Comparison of ENCODE assay signal across 9 mouse cellular contexts in the genomic region with DNA sequence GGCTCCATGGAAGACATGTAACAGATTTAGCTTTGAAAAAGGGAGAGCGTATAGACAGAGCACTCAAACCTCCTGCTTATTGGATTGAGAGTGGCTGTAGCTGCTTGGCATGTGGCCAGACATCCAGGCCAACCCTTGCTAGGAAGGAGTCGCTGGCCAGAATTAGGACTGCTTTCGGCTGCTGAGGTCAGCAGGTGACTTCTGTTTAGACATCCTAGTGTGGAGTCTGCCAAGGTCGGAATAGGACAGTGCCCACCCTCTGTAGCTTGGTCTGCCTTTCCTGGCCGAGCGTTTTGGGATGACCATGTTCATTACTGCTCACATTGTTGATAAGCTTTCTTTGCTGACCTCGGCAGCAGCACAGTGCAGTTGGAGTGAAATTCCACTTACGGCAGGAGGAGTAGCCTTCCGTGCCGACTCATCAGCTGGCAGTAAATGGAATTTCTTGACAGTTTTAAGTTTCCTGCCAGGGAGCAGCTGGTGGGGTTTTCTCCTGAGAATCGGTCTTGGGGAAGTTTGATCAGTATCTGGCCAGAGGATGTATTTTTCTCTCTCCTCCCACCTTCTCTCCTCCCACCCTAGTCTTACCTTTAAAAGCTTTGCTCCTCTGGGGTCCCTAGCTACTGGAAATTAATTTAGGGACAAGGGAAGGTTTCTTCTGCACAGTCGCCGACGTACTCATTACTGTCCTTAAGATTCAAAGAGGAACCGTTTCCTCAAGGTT.
DNase-seq lines count a peak whose midpoint lies in the region; ATAC-seq lines count a peak whose summit lies in the region.
"Had no signal": no experiment of that assay in that cellular context is flagged by ENCODE, and none has a peak within 500 bp of the region (broad histone marks: within the 10 kb centered on the region; RNA-seq: fewer than 3 reads in every experiment).

No protein-coding gene starts in this region.

- H3K27me3 ChIP-seq in liver, embryonic 11.5 days (replicated peaks; ENCODE audit: control insufficient read depth, insufficient read depth, low read length): no peaks in the 10 kb centered on the region
- H3K27me3 ChIP-seq in kidney, embryonic 16.5 days (ENCODE audit: insufficient read depth, low read length): no peaks in the 10 kb centered on the region
- H3K27me3 ChIP-seq: liver, embryonic 15.5 days had no signal

- no peak overlapping the region for H3K27ac ChIP-seq in liver, embryonic 11.5 days (ENCODE audit: low read depth, low read length)
- H3K27ac ChIP-seq in kidney, embryonic 16.5 days (ENCODE audit: low read length): no peak overlapping the region
- H3K27ac ChIP-seq: liver, embryonic 15.5 days had no signal

- no peak overlapping the region for H3K4me2 ChIP-seq in liver, embryonic 11.5 days
- H3K4me2 ChIP-seq in kidney, embryonic 16.5 days (replicated peaks; ENCODE audit: low read depth, low read length): no peak overlapping the region
- H3K4me2 ChIP-seq: liver, embryonic 15.5 days had no signal

- H3K9ac ChIP-seq in liver, embryonic 11.5 days (ENCODE audit: low read depth, low read length): no peak overlapping the region
- no peak overlapping the region for H3K9ac ChIP-seq in kidney, embryonic 16.5 days (replicated peaks; ENCODE audit: low read length)
- H3K9ac ChIP-seq: liver, embryonic 15.5 days had no signal

- H3K4me1 ChIP-seq in liver, embryonic 11.5 days (replicated peaks; ENCODE audit: control insufficient read depth, insufficient read depth, low read length): no peaks in the 10 kb centered on the region
- no peaks in the 10 kb centered on the region; the same call in 1 of the 2 replicates for H3K4me1 ChIP-seq in kidney, embryonic 16.5 days (ENCODE audit: insufficient read depth, low read length)

- no peak overlapping the region for H3K4me3 ChIP-seq in liver, embryonic 11.5 days (ENCODE audit: low read depth, low read length)
- no peak overlapping the region for H3K4me3 ChIP-seq in kidney, embryonic 16.5 days (ENCODE audit: low read length)
- H3K4me3 ChIP-seq: liver, embryonic 15.5 days had no signal

- no peaks in the 10 kb centered on the region for H3K9me3 ChIP-seq in liver, embryonic 11.5 days (ENCODE audit: control insufficient read depth, low read length)
- H3K9me3 ChIP-seq in kidney, embryonic 16.5 days (ENCODE audit: low read length): no peaks in the 10 kb centered on the region
- H3K9me3 ChIP-seq: liver, embryonic 15.5 days had no signal

- no peaks in the 10 kb centered on the region for H3K36me3 ChIP-seq in liver, embryonic 11.5 days (ENCODE audit: control insufficient read depth, insufficient read depth, low read length)
- no peaks in the 10 kb centered on the region for H3K36me3 ChIP-seq in kidney, embryonic 16.5 days (ENCODE audit: insufficient read depth, low read length)
- H3K36me3 ChIP-seq: liver, embryonic 15.5 days had no signal

- WGBS in liver, embryonic 11.5 days: 57% methylated on average over 15 of the region's 15 CpGs
- WGBS in kidney, embryonic 16.5 days: 41% methylated on average over 15 of the region's 15 CpGs

- ATAC-seq in liver, embryonic 11.5 days (replicated peaks; ENCODE audit: low FRiP score): no peak
- ATAC-seq in kidney, embryonic 16.5 days (ENCODE audit: low FRiP score, low TSS enrichment): peak; percentile 64; the same call in 1 of the 2 replicates

- DNase-seq in liver: peak; percentile 23
- DNase-seq in liver, embryonic 11.5 days (ENCODE audit: low spot score): no peak
- peak; percentile 25 for DNase-seq in cerebellum, adult 11-12 months
- DNase-seq in heart, adult 18-20 months: peak; percentile 44 to 48
- peak; percentile 42 for DNase-seq in ovary, postnatal 36 days (ENCODE audit: low spot score)
- no peak for DNase-seq in c-Kit-positive CD71-positive TER-119-positive erythroid progenitor cells, embryonic 14.5 days (ENCODE audit: low spot score)
- DNase-seq in right cerebral cortex, adult 2 months (ENCODE audit: low spot score in 2 of 2): no peak

Comparison
In these comparisons a context has a peak if more than half of its experiments do, and no peak if none do; other contexts are left out.
1. DNase-seq: peak in liver (single experiment), cerebellum, adult 11-12 months (single experiment), heart, adult 18-20 months (2 of 2) and ovary, postnatal 36 days (single experiment); none in liver, embryonic 11.5 days (single experiment), c-Kit-positive CD71-positive TER-119-positive erythroid progenitor cells, embryonic 14.5 days (single experiment) and right cerebral cortex, adult 2 months (0 of 2).